Mouse (Mus musculus): ENCODE measurements around the gene Nfkbiz.
"Not testable (repeated sequence)": the region's sequence is repeated elsewhere in the genome, so short reads cannot be mapped to it uniquely, and the experiment has no call there.

Gene Nfkbiz

GRCm38 (mm10) chr16:55838510-55839474 is at the start of gene Nfkbiz:
Gene Nfkbiz (minus strand): TSS chr16:55838899.
- DNase-seq, result peak; percentile 86 to 90

DNA sequence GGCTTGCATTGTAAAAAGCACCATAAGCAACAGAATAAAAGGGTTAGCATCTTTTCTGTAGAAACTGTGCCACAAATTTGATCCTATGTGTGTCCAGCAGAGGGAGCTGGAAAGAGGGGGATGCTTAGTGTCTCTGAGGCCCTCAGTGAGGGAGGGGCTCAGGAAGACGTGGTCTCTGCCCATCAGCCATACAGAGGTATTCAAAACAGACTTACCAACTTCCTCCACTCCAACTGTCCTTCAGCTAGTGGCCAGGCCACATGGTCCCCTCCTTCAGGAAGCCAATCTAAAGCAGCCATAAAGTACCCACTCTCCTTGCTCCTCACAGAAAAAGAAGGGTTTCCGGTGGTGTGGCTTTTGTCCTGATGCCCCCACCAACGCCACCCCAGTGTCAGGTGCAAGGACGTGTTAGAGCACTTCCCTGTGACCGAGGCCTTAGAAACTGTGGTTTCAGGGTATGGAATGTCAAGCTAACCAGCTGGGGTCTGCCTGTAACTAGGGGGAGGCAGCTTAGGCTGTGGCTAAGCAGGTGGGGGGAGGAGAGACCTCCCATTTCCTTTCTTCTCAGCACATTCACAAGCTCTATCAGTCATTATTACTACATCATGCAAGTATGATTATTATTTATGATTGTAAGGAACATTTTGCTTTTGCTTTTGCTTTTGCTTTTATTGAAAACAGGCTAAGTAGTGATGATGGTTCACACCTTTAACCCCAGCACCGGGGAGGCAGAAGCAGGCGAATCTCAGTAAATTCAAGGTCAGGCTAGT is 49.3 kb upstream of the Nfkbiz start:
- DNase-seq, result no peak

DNA sequence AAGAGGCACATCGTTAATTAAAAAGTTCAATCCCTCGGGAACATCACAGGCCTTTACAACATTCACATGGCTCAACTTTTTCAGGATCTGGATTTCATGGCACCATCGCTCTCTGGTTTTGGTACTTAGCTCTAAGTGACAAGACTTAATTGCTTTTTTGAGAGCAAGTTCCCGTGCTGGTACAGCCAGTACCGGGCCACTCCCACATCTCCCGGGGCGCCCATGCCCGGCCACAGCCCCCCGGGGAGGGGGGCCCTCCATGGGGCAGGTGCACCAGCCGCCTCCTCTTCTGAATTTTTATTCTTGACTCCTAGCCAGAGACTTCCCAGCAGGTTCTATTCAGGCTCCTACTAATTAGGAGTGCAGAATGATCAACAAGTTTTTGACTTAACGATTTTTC is 45.5 kb upstream of the Nfkbiz start:
- no peak for DNase-seq

DNA sequence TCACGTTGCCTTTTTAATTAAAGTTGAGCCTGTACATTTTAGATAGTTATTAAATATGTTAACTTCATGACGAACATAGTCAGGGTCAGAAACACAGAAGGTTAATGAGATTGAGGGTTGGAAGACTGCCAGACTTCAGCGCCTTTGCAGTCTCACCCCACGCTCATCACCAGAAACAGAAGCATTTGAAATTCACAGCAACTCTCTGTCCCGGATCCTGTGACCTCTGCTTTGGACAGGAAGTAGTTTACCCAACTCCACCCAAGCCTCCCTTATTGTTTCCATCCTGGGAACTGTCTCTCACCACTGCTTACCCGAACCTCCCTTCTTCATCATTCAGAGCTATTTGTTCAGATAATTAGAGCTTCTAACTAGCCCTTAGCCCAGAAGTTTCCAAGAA is 37.3 kb upstream of the Nfkbiz start:
- DNase-seq, result no peak

- no peak for DNase-seq
Observed at GRCm38 (mm10) chr16:55863832-55864231, 25.1 kb upstream of the Nfkbiz start.

DNA sequence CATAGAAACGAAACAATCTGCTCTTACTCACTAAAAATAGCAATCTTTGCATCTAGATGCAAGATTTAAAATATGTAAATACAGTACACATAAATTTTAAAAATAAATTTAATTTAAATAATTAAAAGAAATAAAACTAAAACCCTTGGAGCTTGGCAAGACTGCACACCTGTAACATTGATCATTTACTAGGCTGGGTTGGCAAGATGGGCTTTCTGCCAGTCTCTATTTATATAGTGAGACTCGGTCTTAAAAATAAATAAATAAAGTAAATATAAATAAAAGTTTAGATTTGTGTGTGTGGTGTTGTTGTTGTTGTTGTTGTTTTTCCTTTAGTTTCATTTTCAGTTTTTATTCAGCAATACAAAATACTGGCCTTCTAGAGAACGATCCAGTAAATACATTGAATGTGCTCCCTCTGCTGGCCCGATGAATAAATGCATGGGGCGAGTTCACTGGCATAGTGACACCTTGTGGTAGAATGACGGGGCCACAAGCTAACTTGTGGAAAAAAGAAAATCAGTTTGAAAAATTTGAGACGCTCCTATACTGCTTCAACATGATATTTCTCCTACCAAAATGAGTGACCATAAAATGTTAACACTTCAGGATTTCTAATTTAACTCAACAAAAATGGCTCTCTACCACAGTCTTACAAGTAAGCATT is 24.6 kb upstream of the Nfkbiz start:
- DNase-seq, result peak; percentile 79 to 81

- no peak for DNase-seq
Observed at GRCm38 (mm10) chr16:55861104-55861503, 22.4 kb upstream of the Nfkbiz start.

- not testable (repeated sequence) for DNase-seq
Observed at GRCm38 (mm10) chr16:55859421-55859820, 20.7 kb upstream of the Nfkbiz start.

GRCm38 (mm10) chr16:55858465-55858864 is 19.8 kb upstream of the Nfkbiz start:
- DNase-seq, result peak; percentile 69 to 85

DNA sequence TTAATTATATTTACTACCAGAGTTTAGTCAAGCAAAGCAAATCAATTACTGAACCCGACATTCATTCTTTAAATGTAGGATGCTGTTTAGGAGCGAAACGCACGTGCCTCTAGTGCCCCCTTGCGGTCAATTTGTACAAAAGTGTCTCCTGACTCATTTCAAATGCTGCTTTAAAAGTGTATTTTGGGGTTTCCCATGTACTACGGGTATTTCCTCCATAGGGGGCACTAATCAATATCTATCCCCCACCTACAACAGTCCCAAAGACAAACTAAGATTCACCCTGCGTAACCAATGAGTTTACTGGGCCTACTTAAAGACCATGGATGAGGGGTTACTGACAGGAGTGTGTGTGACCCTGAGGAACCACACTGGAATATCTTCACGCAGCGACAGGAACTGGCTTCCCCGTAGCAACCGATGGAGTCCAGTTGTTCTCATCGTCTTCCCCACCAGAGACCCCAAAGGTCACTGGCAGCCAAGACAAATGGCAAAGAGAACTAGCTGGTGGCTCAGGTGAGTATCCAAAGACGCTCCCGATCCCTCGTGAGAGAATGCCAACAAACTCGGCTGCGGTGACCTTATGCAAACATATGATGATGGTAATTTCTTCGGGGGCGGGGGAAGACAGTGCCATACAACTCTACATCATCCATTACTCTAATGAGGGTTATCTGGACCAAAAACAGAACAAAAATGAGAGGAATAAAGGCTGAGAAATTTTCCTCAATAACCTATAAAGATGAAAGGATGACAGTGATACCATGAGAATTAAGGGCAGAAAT is 14.4 kb upstream of the Nfkbiz start:
- peak; percentile 87 to 92 for DNase-seq

DNA sequence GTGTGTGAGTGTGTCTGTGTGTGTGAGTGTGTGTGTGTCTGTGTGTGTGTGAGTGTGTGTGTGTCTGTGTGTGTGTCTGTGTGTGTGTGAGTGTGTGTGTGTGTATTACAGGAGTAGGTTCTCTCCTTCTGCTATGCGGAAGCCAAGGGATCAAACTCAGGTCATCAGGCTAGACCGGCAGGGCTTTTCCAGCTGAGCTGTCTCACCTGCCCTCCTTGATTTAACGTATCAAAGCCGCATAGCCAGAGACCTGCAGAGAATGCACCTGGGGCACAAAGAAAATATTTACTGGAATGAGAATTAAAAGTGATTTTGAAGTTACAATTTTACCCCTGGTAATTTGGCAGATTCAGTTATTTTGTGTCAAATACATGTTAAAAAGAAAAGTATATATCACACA is 13.8 kb upstream of the Nfkbiz start:
- no peak for DNase-seq

- no peak for DNase-seq
Observed at GRCm38 (mm10) chr16:55850485-55850884, 11.8 kb upstream of the Nfkbiz start.

GRCm38 (mm10) chr16:55847679-55848078 is 9.0 kb upstream of the Nfkbiz start:
- DNase-seq, result no peak

DNA sequence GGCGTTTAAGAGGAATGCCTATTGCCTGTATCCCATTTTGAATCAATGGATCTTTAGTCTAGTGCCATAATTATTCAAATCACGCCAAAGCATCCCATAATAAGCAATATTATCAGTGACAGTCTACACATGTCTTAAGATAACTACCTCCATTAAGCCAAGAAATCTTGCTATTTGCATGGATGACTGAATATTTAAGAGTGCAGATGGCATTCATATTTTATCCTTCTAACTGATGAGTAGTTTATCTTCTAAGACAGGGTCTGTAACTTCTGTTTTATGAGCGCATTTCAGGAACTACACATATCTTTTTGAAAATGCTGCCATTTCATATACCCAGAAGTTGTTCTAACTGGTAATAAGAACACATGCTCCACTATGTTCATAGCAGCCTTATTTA is 6.1 kb upstream of the Nfkbiz start:
- DNase-seq, result no peak

DNA sequence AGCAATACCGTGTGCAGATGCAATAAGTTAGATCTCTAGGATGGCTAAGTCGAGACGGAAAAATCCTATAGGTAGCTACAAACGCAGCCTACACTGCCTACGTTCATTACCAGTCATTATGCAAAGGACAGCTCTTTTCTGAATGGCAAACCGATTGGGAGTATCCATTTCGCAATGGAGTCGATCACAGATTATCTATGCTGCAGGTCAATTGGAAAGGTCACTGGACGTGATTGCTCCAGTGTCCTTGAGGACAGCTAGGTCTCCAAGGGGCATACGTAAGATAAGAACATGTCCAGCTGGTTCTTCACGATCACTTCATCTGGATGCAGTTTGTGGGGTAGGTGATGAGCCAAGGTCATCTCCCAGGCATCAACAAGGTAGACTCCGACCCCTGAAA is 5.2 kb upstream of the Nfkbiz start:
- DNase-seq, result no peak

GRCm38 (mm10) chr16:55843134-55843533 is 4.4 kb upstream of the Nfkbiz start:
- no peak for DNase-seq

DNA sequence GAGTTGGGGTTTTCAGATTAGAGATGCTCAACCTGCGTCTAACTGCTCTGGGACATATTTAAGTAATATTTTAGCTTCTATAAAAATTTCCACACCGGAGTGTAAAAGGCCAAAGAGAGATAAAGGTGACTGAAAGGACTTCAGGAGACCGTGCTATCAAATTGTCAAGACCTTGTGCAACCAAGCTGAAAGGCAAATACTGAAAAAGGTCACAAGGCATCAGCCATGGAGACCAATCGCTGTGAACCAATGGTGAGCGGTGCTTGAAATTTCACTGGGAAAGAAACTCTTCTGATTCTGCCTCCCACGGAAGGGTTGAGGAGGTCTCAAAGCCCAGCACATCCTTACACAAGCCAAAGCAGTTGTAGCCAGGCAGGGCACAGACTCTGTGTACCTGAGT is 2.8 kb upstream of the Nfkbiz start:
- no peak for DNase-seq

- DNase-seq, result no peak
Observed at GRCm38 (mm10) chr16:55838129-55838509, 580 bp downstream of the Nfkbiz start.

- DNase-seq, result not testable (repeated sequence)
Observed at GRCm38 (mm10) chr16:55837653-55838052, 1.0 kb downstream of the Nfkbiz start.

DNA sequence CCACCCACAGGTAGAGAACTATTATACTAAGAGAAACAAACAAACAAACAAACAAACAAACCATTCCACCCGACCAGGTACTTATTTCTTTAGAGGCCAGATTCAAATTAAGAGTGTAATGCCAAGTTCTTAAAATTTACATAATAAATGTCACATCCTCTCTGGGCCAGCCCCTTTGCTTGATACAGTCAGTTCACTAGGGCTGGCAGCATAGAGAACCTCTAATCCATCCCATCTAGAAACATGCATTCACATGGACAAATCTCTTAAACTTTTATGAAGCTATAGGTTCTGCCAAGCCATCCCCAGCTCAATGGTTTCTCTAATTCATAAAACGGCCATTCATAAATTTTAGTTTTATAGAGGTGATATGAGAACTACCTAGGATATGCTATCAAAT is 1.5 kb downstream of the Nfkbiz start:
- no peak for DNase-seq

DNA sequence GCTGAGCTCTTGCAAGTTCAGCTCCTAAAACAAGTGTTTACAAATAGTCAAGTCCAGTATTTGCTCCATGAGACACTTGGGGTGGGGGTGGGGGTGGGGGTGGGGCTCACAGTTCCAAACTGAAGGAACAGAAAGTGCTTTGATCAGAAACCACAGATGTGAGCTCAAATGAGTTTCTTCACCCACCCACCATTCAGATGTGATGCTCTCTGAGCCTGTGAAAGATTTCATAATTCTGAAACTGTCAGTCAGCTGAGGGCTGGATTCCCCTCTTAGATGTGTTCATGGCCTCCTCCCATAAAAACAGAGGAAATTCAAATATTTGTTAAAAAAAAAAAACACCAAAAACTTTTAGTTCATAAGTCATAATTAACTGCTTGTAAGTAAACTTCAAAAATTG is 2.9 kb downstream of the Nfkbiz start:
- no peak for DNase-seq

- DNase-seq, result no peak
Observed at GRCm38 (mm10) chr16:55832617-55833016, 6.1 kb downstream of the Nfkbiz start.

DNA sequence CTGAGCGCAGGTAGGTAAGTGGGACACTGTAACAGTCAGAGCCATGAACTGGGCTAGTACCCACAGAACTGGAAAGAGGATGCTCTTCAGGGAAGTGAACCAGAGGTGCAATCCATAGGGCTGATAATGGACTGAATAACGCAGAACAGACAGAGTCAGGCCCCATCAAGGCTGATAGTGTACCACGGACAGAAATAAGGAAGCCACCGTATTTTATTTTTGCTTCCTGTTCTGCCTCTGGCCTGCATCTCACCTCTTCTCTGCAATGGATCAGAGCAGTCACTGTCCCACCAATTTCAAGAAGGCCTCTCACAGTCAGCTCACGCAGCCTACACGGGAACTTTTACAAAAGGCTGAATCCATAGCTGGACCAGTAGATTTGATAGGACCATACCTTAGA is 6.7 kb downstream of the Nfkbiz start:
- no peak for DNase-seq

Measured in cerebellum, postnatal 14 days (tissue).